Comparison of ENCODE assay signal across 13 mouse cellular contexts in genomic region chr11:107913317-107913716, GRCm38 (mm10). TPM values are rescaled to one million over a fixed set of nuclear protein-coding genes. Genes with fewer than 3 reads are reported as not detected.
A peak's percentile ranks its signal among the peaks of the same experiment; 100 is the strongest.
DNase-seq lines count a peak whose midpoint lies in the region; ATAC-seq and TF ChIP-seq lines count a peak whose summit lies in the region.
"Had no signal": no experiment of that assay in that cellular context is flagged by ENCODE, and none has a peak within 500 bp of the region (broad histone marks: within the 10 kb centered on the region; RNA-seq: fewer than 3 reads in every experiment).

No protein-coding gene starts in this region.

- peaks cover 4% of the 10 kb centered on the region; the same call in 1 of the 2 replicates for H3K27me3 ChIP-seq in hindbrain, embryonic 16.5 days (replicated peaks; ENCODE audit: control insufficient read depth, insufficient read depth, low read length)
- peaks cover 32% of the 10 kb centered on the region for H3K27me3 ChIP-seq in hindbrain, embryonic 13.5 days
- peaks cover 14% of the 10 kb centered on the region; the same call in 1 of the 2 replicates for H3K27me3 ChIP-seq in midbrain, embryonic 14.5 days (ENCODE audit: control insufficient read depth, insufficient read depth, low read length)
- peaks cover 40% of the 10 kb centered on the region for H3K27me3 ChIP-seq in midbrain, embryonic 10.5 days (ENCODE audit: low read depth, poor library complexity, severe bottlenecking)
- H3K27me3 ChIP-seq in stomach, postnatal 0 days (ENCODE audit: control insufficient read depth, insufficient read depth, low read length) = no peaks in the 10 kb centered on the region

- peak; percentile 29; the same call in 1 of the 2 replicates for TF ChIP-seq CTCF in stomach, postnatal 0 days (IDR thresholded peaks at IDR 0.05; ENCODE audit: low read depth)

- no peak for TF ChIP-seq EP300 in stomach, postnatal 0 days (optimal IDR thresholded peaks at IDR 0.05)

- peak overlapping the region; percentile 77 for H3K4me2 ChIP-seq in hindbrain, embryonic 16.5 days (ENCODE audit: low read length)
- no peak overlapping the region for H3K4me2 ChIP-seq in hindbrain, embryonic 13.5 days
- H3K4me2 ChIP-seq in midbrain, embryonic 14.5 days (ENCODE audit: low read length) = peak overlapping the region; percentile 27
- no peak overlapping the region for H3K4me2 ChIP-seq in stomach, postnatal 0 days (replicated peaks; ENCODE audit: low read depth)
- H3K4me2 ChIP-seq: heart, embryonic 11.5 days had no signal

- H3K36me3 ChIP-seq in hindbrain, embryonic 16.5 days (ENCODE audit: control insufficient read depth, insufficient read depth, low read length) = no peaks in the 10 kb centered on the region; the same call in 1 of the 2 replicates
- H3K36me3 ChIP-seq in hindbrain, embryonic 13.5 days = no peaks in the 10 kb centered on the region
- H3K36me3 ChIP-seq in midbrain, embryonic 14.5 days (ENCODE audit: control insufficient read depth, insufficient read depth, low read length) = no peaks in the 10 kb centered on the region
- no peaks in the 10 kb centered on the region for H3K36me3 ChIP-seq in midbrain, embryonic 10.5 days
- no peaks in the 10 kb centered on the region for H3K36me3 ChIP-seq in stomach, postnatal 0 days (ENCODE audit: control insufficient read depth, insufficient read depth, low read length)
- H3K36me3 ChIP-seq: embryonic facial prominence, embryonic 10.5 days; G1E had no signal

- H3K9ac ChIP-seq in hindbrain, embryonic 16.5 days (ENCODE audit: low read depth, low read length) = no peak overlapping the region
- H3K9ac ChIP-seq in hindbrain, embryonic 13.5 days = no peak overlapping the region
- H3K9ac ChIP-seq in midbrain, embryonic 14.5 days (replicated peaks; ENCODE audit: low read length) = no peak overlapping the region
- H3K9ac ChIP-seq in stomach, postnatal 0 days (ENCODE audit: low read length) = no peak overlapping the region

- ATAC-seq in hindbrain, embryonic 16.5 days = no peak
- ATAC-seq in hindbrain, embryonic 13.5 days (ENCODE audit: low FRiP score) = no peak
- no peak for ATAC-seq in midbrain, embryonic 14.5 days (ENCODE audit: low FRiP score, low TSS enrichment)
- no peak for ATAC-seq in stomach, postnatal 0 days (ENCODE audit: low FRiP score, low TSS enrichment)

- 64% methylated on average over 3 of the region's 3 CpGs for WGBS in hindbrain, embryonic 16.5 days
- WGBS in hindbrain, embryonic 13.5 days = 61% methylated on average over 3 of the region's 3 CpGs
- WGBS in midbrain, embryonic 14.5 days = 47% methylated on average over 3 of the region's 3 CpGs
- 65% methylated on average over 3 of the region's 3 CpGs for WGBS in midbrain, embryonic 10.5 days
- WGBS in stomach, postnatal 0 days = 60% methylated on average over 3 of the region's 3 CpGs

- peaks cover 5% of the 10 kb centered on the region for H3K9me3 ChIP-seq in hindbrain, embryonic 16.5 days (ENCODE audit: control insufficient read depth, low read length)
- no peaks in the 10 kb centered on the region for H3K9me3 ChIP-seq in hindbrain, embryonic 13.5 days
- peaks cover 7% of the 10 kb centered on the region; the same call in 1 of the 2 replicates for H3K9me3 ChIP-seq in midbrain, embryonic 14.5 days (ENCODE audit: control insufficient read depth, low read length)
- H3K9me3 ChIP-seq in midbrain, embryonic 10.5 days (replicated peaks) = peaks cover 6% of the 10 kb centered on the region
- no peaks in the 10 kb centered on the region for H3K9me3 ChIP-seq in stomach, postnatal 0 days (ENCODE audit: control insufficient read depth, low read length)

- H3K27ac ChIP-seq in hindbrain, embryonic 16.5 days (ENCODE audit: low read depth, low read length) = no peak overlapping the region
- no peak overlapping the region for H3K27ac ChIP-seq in hindbrain, embryonic 13.5 days
- no peak overlapping the region for H3K27ac ChIP-seq in midbrain, embryonic 14.5 days (replicated peaks; ENCODE audit: low read depth, low read length)
- no peak overlapping the region for H3K27ac ChIP-seq in midbrain, embryonic 10.5 days (replicated peaks)
- H3K27ac ChIP-seq in stomach, postnatal 0 days (replicated peaks) = no peak overlapping the region
- H3K27ac ChIP-seq: embryonic facial prominence, embryonic 10.5 days had no signal

- no peak for DNase-seq in midbrain, embryonic 14.5 days
- no peak for DNase-seq in midbrain, embryonic 10.5 days (ENCODE audit: low spot score)
- peak; percentile 65 for DNase-seq in brain, adult 2 months (ENCODE audit: low read depth, low spot score)
- no peak for DNase-seq in stomach, postnatal 0 days (ENCODE audit: low spot score)
- no peak for DNase-seq in kidney, postnatal 25 days
- DNase-seq: left cerebral cortex, postnatal 4 days; spleen, adult 18-20 months; thymus, adult 18-20 months had no signal

- peaks cover 7% of the 10 kb centered on the region; the same call in 1 of the 2 replicates for H3K4me1 ChIP-seq in hindbrain, embryonic 16.5 days (ENCODE audit: control insufficient read depth, insufficient read depth, low read depth, low read length)
- peaks cover 20% of the 10 kb centered on the region for H3K4me1 ChIP-seq in hindbrain, embryonic 13.5 days (replicated peaks)
- peaks cover 8% of the 10 kb centered on the region for H3K4me1 ChIP-seq in midbrain, embryonic 14.5 days (ENCODE audit: control insufficient read depth, insufficient read depth, low read length)
- peaks cover 23% of the 10 kb centered on the region for H3K4me1 ChIP-seq in midbrain, embryonic 10.5 days
- no peaks in the 10 kb centered on the region for H3K4me1 ChIP-seq in stomach, postnatal 0 days (replicated peaks; ENCODE audit: control insufficient read depth, insufficient read depth)

- H3K4me3 ChIP-seq in hindbrain, embryonic 16.5 days (ENCODE audit: low read length) = no peak overlapping the region
- H3K4me3 ChIP-seq in hindbrain, embryonic 13.5 days = no peak overlapping the region
- H3K4me3 ChIP-seq in midbrain, embryonic 14.5 days (replicated peaks; ENCODE audit: low read depth, low read length) = no peak overlapping the region
- no peak overlapping the region for H3K4me3 ChIP-seq in midbrain, embryonic 10.5 days
- H3K4me3 ChIP-seq in stomach, postnatal 0 days (ENCODE audit: low read depth, low read length) = no peak overlapping the region
- H3K4me3 ChIP-seq: embryonic facial prominence, embryonic 10.5 days had no signal

RNA-seq across cellular contexts. Expression of gene Cacng5, which starts 1.5 kb away (rescaled TPM):
- 13.3 and 14.3 TPM in 2 replicates for polyA plus RNA-seq in hindbrain, embryonic 16.5 days (2015; fragmentation: Nextera tagmentation; extraction: Ambion mirVana)
- 4.7 and 5.8 TPM in 2 replicates for polyA plus RNA-seq in hindbrain, embryonic 13.5 days (2015; fragmentation: Nextera tagmentation; extraction: Ambion mirVana)
- polyA plus RNA-seq in midbrain, embryonic 14.5 days (2014; fragmentation: Nextera tagmentation; extraction: Ambion mirVana) = 7.6 and 8.4 TPM in 2 replicates
- 1.2 and 1.7 TPM in 2 replicates for polyA plus RNA-seq in midbrain, embryonic 10.5 days (2016; fragmentation: Nextera tagmentation; extraction: Ambion mirVana)
- polyA plus RNA-seq in stomach, postnatal 0 days (2015; fragmentation: Nextera tagmentation; extraction: Ambion mirVana) = 0.17 and 0.21 TPM in 2 replicates
- polyA plus RNA-seq: G1E; heart, embryonic 11.5 days had no signal

Comparison
In these comparisons a context has a peak if more than half of its experiments do, and no peak if none do; other contexts are left out.
1. H3K4me2 ChIP-seq: peak in hindbrain, embryonic 16.5 days (single experiment) and midbrain, embryonic 14.5 days (single experiment); none in hindbrain, embryonic 13.5 days (single experiment) and stomach, postnatal 0 days (single experiment).